Mouse (Mus musculus) midbrain, embryonic 14.5 days (tissue): Measurements from ENCODE around the gene Cpm. TPM values are rescaled to one million over a fixed set of nuclear protein-coding genes. Genes with fewer than 3 reads are reported as not detected.

Experiments
- ATAC-seq: fragments of 200-750 bp; cut with Nextera tagmentation; 2 replicates; pipeline ENCODE4 v1.8.0; 2017; ENCODE audit warnings: moderate number of reproducible peaks, moderate library complexity; ENCODE audit not compliant: low FRiP score, low TSS enrichment
- DNase-seq: peaks from one replicate; pipeline ENCODE4 v3.0.0-alpha.2; 2015
- H3K27ac ChIP-seq: fragments of 300-500 bp; sonication (generic); replicated peaks from 2 replicates; pipeline ENCODE4 v1.5.1; 2014; ENCODE audit warnings: mild to moderate bottlenecking, low read depth, low read length, moderate library complexity
- H3K27me3 ChIP-seq: fragments of 300-500 bp; sonication (generic); 2 replicates; pipeline ENCODE4 v1.6.1; 2014; ENCODE audit warnings: low read length, control low read depth, mixed read lengths; ENCODE audit not compliant: control insufficient read depth, insufficient read depth
- H3K36me3 ChIP-seq: fragments of 300-500 bp; sonication (generic); 2 replicates; pipeline ENCODE4 v1.6.1; 2014; ENCODE audit warnings: low read length, control low read depth; ENCODE audit not compliant: control insufficient read depth, insufficient read depth
- H3K4me1 ChIP-seq: fragments of 300-500 bp; sonication (generic); 2 replicates; pipeline ENCODE4 v1.6.1; 2014; ENCODE audit warnings: mild to moderate bottlenecking, antibody characterized with exemption, low read length, control low read depth; ENCODE audit not compliant: control insufficient read depth, insufficient read depth
- H3K4me2 ChIP-seq: fragments of 300-500 bp; sonication (generic); 2 replicates; pipeline ENCODE4 v1.6.1; 2014; ENCODE audit warnings: mild to moderate bottlenecking, low read length, moderate library complexity
- H3K4me3 ChIP-seq: fragments of 300-500 bp; sonication (generic); replicated peaks from 2 replicates; pipeline ENCODE4 v1.5.1; 2014; ENCODE audit warnings: low read depth, low read length
- H3K9ac ChIP-seq: fragments of 300-500 bp; sonication (generic); replicated peaks from 2 replicates; pipeline ENCODE4 v1.6.1; 2014; ENCODE audit warnings: mild to moderate bottlenecking, low read length, moderate library complexity
- H3K9me3 ChIP-seq: fragments of 300-500 bp; sonication (generic); 2 replicates; pipeline ENCODE4 v1.6.1; 2016; ENCODE audit warnings: low read length, control low read depth, mixed read lengths; ENCODE audit not compliant: control insufficient read depth
- WGBS: fragments of 180-500 bp; shearing (Covaris S2); extraction: QIAGEN DNeasy Blood & Tissue Kit; methylation state at CpG from one replicate; pipeline ENCODE4 v1.1.7; 2014; 5-methylcytosine and 5-hydroxymethylcytosine counted together
- polyA plus RNA-seq: library from polyadenylated mRNA; unstranded; fragments of >200 nt; fragmentation: Nextera tagmentation; extraction: Ambion mirVana; gene quantifications from 2 replicates; pipeline ENCODE4 v1.2.1, GENCODE M21; 2014

Gene Cpm
- polyA plus RNA-seq, 1 experiment from 2014 or later = 5.4 TPM

GRCm38 (mm10) chr10:117663056-117663864 lies 34.0 kb downstream of the Cpm start:
- Histone ChIP-seq H3K36me3 (no peaks in the 10 kb centered on the region), H3K4me3 (no peak overlapping the region), H3K9ac (no peak overlapping the region), H3K4me2 (no peak overlapping the region), H3K27me3 (no peaks in the 10 kb centered on the region), H3K4me1 (no peaks in the 10 kb centered on the region; the same call in 1 of the 2 replicates), H3K9me3 (no peaks in the 10 kb centered on the region), H3K27ac (no peak overlapping the region)
- ATAC-seq (no peak), DNase-seq (no peak)
- 82% methylated on average over 14 of the region's 14 CpGs for WGBS

- Histone ChIP-seq H3K27ac (no peak overlapping the region), H3K4me2 (no peak overlapping the region)
Observed at GRCm38 (mm10) chr10:117663865-117664200, 34.5 kb downstream of the Cpm start.

GRCm38 (mm10) chr10:117664208-117664925 lies 35.1 kb downstream of the Cpm start:
- 59% methylated on average over 14 of the region's 14 CpGs for WGBS
- no peak for ATAC-seq
- DNase-seq = no peak
- Histone ChIP-seq H3K27ac (no peak overlapping the region), H3K9ac (no peak overlapping the region), H3K4me2 (no peak overlapping the region), H3K36me3 (no peaks in the 10 kb centered on the region), H3K4me1 (no peaks in the 10 kb centered on the region; the same call in 1 of the 2 replicates), H3K9me3 (no peaks in the 10 kb centered on the region), H3K4me3 (no peak overlapping the region), H3K27me3 (no peaks in the 10 kb centered on the region)

More at GRCm38 (mm10) chr10:117663865-117664200, 34.5 kb downstream of the Cpm start:
- H3K4me1 ChIP-seq = no peaks in the 10 kb centered on the region; the same call in 1 of the 2 replicates
- no peak overlapping the region for H3K4me3 ChIP-seq
- WGBS = 24% methylated on average over 9 of the region's 9 CpGs
- no peaks in the 10 kb centered on the region for H3K9me3 ChIP-seq
- ATAC-seq (no peak), DNase-seq (no peak)
- H3K9ac ChIP-seq = no peak overlapping the region
- no peaks in the 10 kb centered on the region for H3K27me3 ChIP-seq
- H3K36me3 ChIP-seq = no peaks in the 10 kb centered on the region

- Histone ChIP-seq H3K4me1 (no peaks in the 10 kb centered on the region; the same call in 1 of the 2 replicates), H3K36me3 (no peaks in the 10 kb centered on the region), H3K27me3 (no peaks in the 10 kb centered on the region), H3K27ac (no peak overlapping the region), H3K4me3 (no peak overlapping the region), H3K4me2 (no peak overlapping the region), H3K9me3 (no peaks in the 10 kb centered on the region), H3K9ac (no peak overlapping the region)
- ATAC-seq (no peak), DNase-seq (no peak)
Observed at GRCm38 (mm10) chr10:117664926-117665209, 35.6 kb downstream of the Cpm start.

GRCm38 (mm10) chr10:117665376-117666275 lies 36.3 kb downstream of the Cpm start:
- no peaks in the 10 kb centered on the region for H3K36me3 ChIP-seq
- no peak for DNase-seq
- no peak overlapping the region for H3K9ac ChIP-seq
- no peaks in the 10 kb centered on the region for H3K27me3 ChIP-seq
- H3K27ac ChIP-seq = no peak overlapping the region
- no peak overlapping the region for H3K4me2 ChIP-seq
- H3K4me1 ChIP-seq = no peaks in the 10 kb centered on the region; the same call in 1 of the 2 replicates
- 59% methylated on average over 9 of the region's 9 CpGs for WGBS
- ATAC-seq = no peak
- no peak overlapping the region for H3K4me3 ChIP-seq
- no peaks in the 10 kb centered on the region for H3K9me3 ChIP-seq

GRCm38 (mm10) chr10:117666361-117666760 lies 37.1 kb downstream of the Cpm start:
- no peak for ATAC-seq
- Histone ChIP-seq H3K4me2 (no peak overlapping the region), H3K4me3 (no peak overlapping the region), H3K4me1 (no peaks in the 10 kb centered on the region; the same call in 1 of the 2 replicates), H3K9me3 (no peaks in the 10 kb centered on the region), H3K9ac (no peak overlapping the region), H3K27me3 (no peaks in the 10 kb centered on the region), H3K36me3 (no peaks in the 10 kb centered on the region), H3K27ac (no peak overlapping the region)
- DNase-seq = no peak
- WGBS = 88% methylated on average over 3 of the region's 3 CpGs

- H3K9me3 ChIP-seq = no peaks in the 10 kb centered on the region
- WGBS = 94% methylated on average over 9 of the region's 9 CpGs
- no peak overlapping the region for H3K4me3 ChIP-seq
Observed at GRCm38 (mm10) chr10:117666947-117667630, 37.8 kb downstream of the Cpm start.

More at GRCm38 (mm10) chr10:117666947-117667630, 37.8 kb downstream of the Cpm start:
- DNase-seq = no peak
- Histone ChIP-seq H3K4me1 (no peaks in the 10 kb centered on the region; the same call in 1 of the 2 replicates), H3K27ac (no peak overlapping the region), H3K9ac (no peak overlapping the region), H3K36me3 (no peaks in the 10 kb centered on the region), H3K27me3 (no peaks in the 10 kb centered on the region), H3K4me2 (no peak overlapping the region)
- ATAC-seq = no peak
